Mouse (Mus musculus) embryonic facial prominence, embryonic 15.5 days (tissue): ENCODE measurements around the gene Cd44. TPM values are rescaled to one million over a fixed set of nuclear protein-coding genes. Genes with fewer than 3 reads are reported as not detected.

Source experiments
- ATAC-seq: fragments of 200-750 bp; cut with Nextera tagmentation; 2 replicates; pipeline ENCODE4 v1.8.0; 2017; ENCODE audit warnings: low read depth, moderate TSS enrichment; ENCODE audit not compliant: insufficient number of reproducible peaks, low FRiP score, low TSS enrichment
- H3K27ac ChIP-seq: fragments of 300-500 bp; sonication (generic); replicated peaks from 2 replicates; pipeline ENCODE4 v1.5.1; 2015; ENCODE audit warnings: mild to moderate bottlenecking, inconsistent platforms
- H3K27me3 ChIP-seq: fragments of 300-500 bp; sonication (generic); 2 replicates; pipeline ENCODE4 v1.6.1; 2015; ENCODE audit warnings: inconsistent platforms
- H3K36me3 ChIP-seq: fragments of 300-500 bp; sonication (generic); 2 replicates; pipeline ENCODE4 v1.6.1; 2015; ENCODE audit warnings: mild to moderate bottlenecking, inconsistent platforms
- H3K4me1 ChIP-seq: fragments of 300-500 bp; sonication (generic); 2 replicates; pipeline ENCODE4 v1.6.1; 2015; ENCODE audit warnings: inconsistent platforms
- H3K4me2 ChIP-seq: fragments of 300-500 bp; sonication (generic); replicated peaks from 2 replicates; pipeline ENCODE4 v1.6.1; 2015; ENCODE audit warnings: mild to moderate bottlenecking, inconsistent platforms
- H3K4me3 ChIP-seq: fragments of 300-500 bp; sonication (generic); replicated peaks from 2 replicates; pipeline ENCODE4 v1.5.1; 2015; ENCODE audit warnings: mild to moderate bottlenecking, inconsistent platforms
- H3K9ac ChIP-seq: fragments of 300-500 bp; sonication (generic); 2 replicates; pipeline ENCODE4 v1.6.1; 2015; ENCODE audit warnings: inconsistent platforms
- H3K9me3 ChIP-seq: fragments of 300-500 bp; sonication (generic); replicated peaks from 2 replicates; pipeline ENCODE4 v1.6.1; 2016; ENCODE audit warnings: inconsistent platforms
- WGBS: fragments of 180-500 bp; shearing (Covaris S2); methylation state at CpG from one replicate; pipeline ENCODE4 v1.1.7; 2015; 5-methylcytosine and 5-hydroxymethylcytosine counted together
- polyA plus RNA-seq: library from polyadenylated mRNA; unstranded; fragments of >200 nt; fragmentation: Nextera tagmentation; extraction: Ambion mirVana; gene quantifications from 2 replicates; pipeline ENCODE4 v1.2.1, GENCODE M21; 2015

Gene Cd44
- polyA plus RNA-seq, result 56.9 and 58.9 TPM in 2 replicates

GRCm38 (mm10) chr2:102900875-102901827 lies at the start of gene Cd44:
Gene Cd44, minus strand, starts transcription at chr2:102901665.
- ATAC-seq, result peak; percentile 82
- WGBS, result under 1% methylated on average over 28 of the region's 29 CpGs
- Histone ChIP-seq H3K4me1 (peaks cover 30% of the 10 kb centered on the region), H3K4me2 (peak within 1 kb of the TSS; percentile 74), H3K9me3 (no peaks in the 10 kb centered on the region), H3K27ac (peak within 1 kb of the TSS; percentile 81), H3K27me3 (no peaks in the 10 kb centered on the region), H3K4me3 (peak within 1 kb of the TSS; percentile 61), H3K9ac (peak within 1 kb of the TSS; percentile 70), H3K36me3 (no peaks in the 10 kb centered on the region)

- no peaks in the 10 kb centered on the region for H3K9me3 ChIP-seq
- H3K27ac ChIP-seq, result no peak overlapping the region
- 59% methylated on average over 4 of the region's 4 CpGs for WGBS
- H3K4me1 ChIP-seq, result peaks cover 26% of the 10 kb centered on the region
- no peak for ATAC-seq
- no peak overlapping the region for H3K4me2 ChIP-seq
- H3K4me3 ChIP-seq, result no peak overlapping the region
- H3K36me3 ChIP-seq, result no peaks in the 10 kb centered on the region
- H3K9ac ChIP-seq, result no peak overlapping the region
- no peaks in the 10 kb centered on the region for H3K27me3 ChIP-seq
These were observed 47.0 kb upstream of the Cd44 start for GRCm38 (mm10) chr2:102948481-102948857.

- no peaks in the 10 kb centered on the region for H3K36me3 ChIP-seq
- H3K9me3 ChIP-seq, result no peaks in the 10 kb centered on the region
- H3K4me3 ChIP-seq, result no peak overlapping the region
- H3K9ac ChIP-seq, result no peak overlapping the region
- no peak overlapping the region for H3K4me2 ChIP-seq
- H3K4me1 ChIP-seq, result peaks cover 31% of the 10 kb centered on the region
- WGBS, result 80% methylated on average over 5 of the region's 5 CpGs
- no peak for ATAC-seq
- no peaks in the 10 kb centered on the region for H3K27me3 ChIP-seq
- H3K27ac ChIP-seq, result no peak overlapping the region
These were observed 46.5 kb upstream of the Cd44 start for GRCm38 (mm10) chr2:102947846-102948480.

- no peaks in the 10 kb centered on the region for H3K36me3 ChIP-seq
- H3K4me3 ChIP-seq, result no peak overlapping the region
- no peaks in the 10 kb centered on the region for H3K9me3 ChIP-seq
- no peak for ATAC-seq
- H3K4me1 ChIP-seq, result peaks cover 42% of the 10 kb centered on the region
- H3K4me2 ChIP-seq, result no peak overlapping the region
- no peak overlapping the region for H3K9ac ChIP-seq
- no peaks in the 10 kb centered on the region for H3K27me3 ChIP-seq
- 41% methylated on average over 1 of the region's 1 CpGs for WGBS
- H3K27ac ChIP-seq, result peak overlapping the region; percentile 84
These were observed 43.6 kb upstream of the Cd44 start for GRCm38 (mm10) chr2:102945111-102945510.

GRCm38 (mm10) chr2:102944415-102945012 lies 43.0 kb upstream of the Cd44 start:
- Histone ChIP-seq H3K4me2 (no peak overlapping the region), H3K9ac (no peak overlapping the region), H3K4me3 (no peak overlapping the region), H3K4me1 (peaks cover 42% of the 10 kb centered on the region), H3K36me3 (no peaks in the 10 kb centered on the region), H3K9me3 (no peaks in the 10 kb centered on the region), H3K27me3 (no peaks in the 10 kb centered on the region), H3K27ac (peak overlapping the region; percentile 84)
- 32% methylated on average over 7 of the region's 7 CpGs for WGBS
- ATAC-seq, result peak; percentile 23; the same call in 1 of the 2 replicates

- no peaks in the 10 kb centered on the region for H3K36me3 ChIP-seq
- 17% methylated on average over 6 of the region's 6 CpGs for WGBS
- no peaks in the 10 kb centered on the region for H3K9me3 ChIP-seq
- peaks cover 42% of the 10 kb centered on the region for H3K4me1 ChIP-seq
- H3K27ac ChIP-seq, result peak overlapping the region; percentile 84
- no peaks in the 10 kb centered on the region for H3K27me3 ChIP-seq
- no peak overlapping the region for H3K4me2 ChIP-seq
- peak; percentile 95 for ATAC-seq
- no peak overlapping the region for H3K4me3 ChIP-seq
- H3K9ac ChIP-seq, result no peak overlapping the region
These were observed 42.5 kb upstream of the Cd44 start for GRCm38 (mm10) chr2:102943983-102944382.

DNA sequence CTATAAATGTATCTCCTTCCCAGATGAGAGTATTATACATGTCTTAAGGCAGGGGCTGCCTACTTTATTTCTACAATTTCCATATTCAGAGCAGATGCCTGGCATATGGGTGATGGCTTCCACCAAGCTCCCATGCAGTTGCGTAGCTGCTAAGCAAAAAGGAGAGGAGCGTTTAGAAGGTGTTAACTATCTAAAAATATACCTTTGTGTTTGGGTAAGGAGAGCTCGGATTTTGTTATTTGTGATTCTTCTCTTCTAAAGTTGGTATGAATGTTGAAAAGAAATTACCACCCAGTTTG lies 41.3 kb upstream of the Cd44 start:
- Histone ChIP-seq H3K4me3 (no peak overlapping the region), H3K36me3 (no peaks in the 10 kb centered on the region), H3K27ac (peak overlapping the region; percentile 84), H3K9me3 (no peaks in the 10 kb centered on the region), H3K4me2 (no peak overlapping the region), H3K9ac (no peak overlapping the region), H3K27me3 (no peaks in the 10 kb centered on the region), H3K4me1 (peaks cover 42% of the 10 kb centered on the region)
- ATAC-seq, result no peak
- 68% methylated on average over 3 of the region's 3 CpGs for WGBS

- no peak overlapping the region for H3K4me2 ChIP-seq
- H3K9ac ChIP-seq, result no peak overlapping the region
- WGBS, result 55% methylated on average over 10 of the region's 10 CpGs
- H3K4me1 ChIP-seq, result peaks cover 43% of the 10 kb centered on the region
- no peaks in the 10 kb centered on the region for H3K9me3 ChIP-seq
- ATAC-seq, result no peak
- H3K27ac ChIP-seq, result peak overlapping the region; percentile 84
- no peak overlapping the region for H3K4me3 ChIP-seq
- H3K27me3 ChIP-seq, result no peaks in the 10 kb centered on the region
- no peaks in the 10 kb centered on the region for H3K36me3 ChIP-seq
These were observed 40.7 kb upstream of the Cd44 start for GRCm38 (mm10) chr2:102941937-102942781.

DNA sequence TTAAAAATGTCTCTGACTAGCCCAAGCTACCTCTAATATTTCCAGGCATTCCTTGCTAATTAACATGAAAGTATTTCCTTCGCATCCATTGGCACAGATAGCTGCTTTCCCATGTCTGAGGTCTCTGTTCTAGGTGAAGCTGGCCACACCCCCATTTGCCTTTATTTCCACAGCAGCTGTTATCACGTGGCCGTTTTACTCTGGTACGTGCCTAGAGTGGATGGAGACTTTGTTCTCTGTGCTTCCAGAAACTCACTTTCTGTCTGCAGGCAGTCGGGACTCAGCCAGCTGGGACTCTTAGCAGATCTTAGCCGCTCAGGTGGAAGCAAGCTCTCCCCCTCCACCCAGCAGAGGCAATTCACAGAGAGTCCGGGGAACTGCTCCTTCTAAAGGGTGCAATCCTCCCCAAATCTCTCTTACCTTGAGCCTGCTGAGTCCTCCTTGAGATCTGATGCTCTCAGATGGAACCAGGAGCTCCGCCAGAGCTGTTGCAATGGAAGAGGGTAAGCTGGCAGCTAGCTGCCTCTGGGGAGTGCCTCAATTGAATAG lies 39.4 kb upstream of the Cd44 start:
- H3K36me3 ChIP-seq, result no peaks in the 10 kb centered on the region
- 64% methylated on average over 8 of the region's 8 CpGs for WGBS
- no peak overlapping the region for H3K4me3 ChIP-seq
- H3K27ac ChIP-seq, result no peak overlapping the region
- no peak for ATAC-seq
- no peaks in the 10 kb centered on the region for H3K9me3 ChIP-seq
- no peaks in the 10 kb centered on the region for H3K27me3 ChIP-seq
- H3K9ac ChIP-seq, result no peak overlapping the region
- peaks cover 42% of the 10 kb centered on the region for H3K4me1 ChIP-seq
- no peak overlapping the region for H3K4me2 ChIP-seq

DNA sequence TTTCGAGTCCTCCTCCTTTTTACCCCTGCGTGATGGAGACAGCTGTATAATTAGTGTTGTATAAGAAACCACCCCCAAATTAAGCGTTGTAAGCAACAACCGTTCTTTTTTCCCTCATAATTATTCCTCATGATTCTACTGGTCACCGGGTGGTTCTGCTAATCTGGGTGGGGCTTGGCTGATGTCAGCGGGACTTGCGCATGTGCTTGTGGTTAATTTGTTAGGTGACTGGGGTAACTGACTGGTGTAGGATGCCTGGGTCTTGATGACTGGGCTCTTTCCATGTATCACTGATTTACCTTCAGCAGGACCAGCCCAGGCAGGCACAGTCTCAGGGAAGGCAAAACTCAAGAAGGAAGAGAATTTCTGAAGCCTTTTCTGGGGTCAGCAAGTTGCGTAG lies 38.7 kb upstream of the Cd44 start:
- no peak overlapping the region for H3K4me3 ChIP-seq
- H3K4me2 ChIP-seq, result no peak overlapping the region
- H3K4me1 ChIP-seq, result peaks cover 38% of the 10 kb centered on the region
- no peak overlapping the region for H3K9ac ChIP-seq
- ATAC-seq, result no peak
- no peaks in the 10 kb centered on the region for H3K9me3 ChIP-seq
- H3K27ac ChIP-seq, result no peak overlapping the region
- H3K27me3 ChIP-seq, result no peaks in the 10 kb centered on the region
- H3K36me3 ChIP-seq, result no peaks in the 10 kb centered on the region
- 78% methylated on average over 8 of the region's 8 CpGs for WGBS
